Mouse (Mus musculus) activated CD4-positive, CD25-positive, alpha-beta regulatory T cell, adult 4 months (primary cell): ENCODE measurements around the gene Olfr1280. TPM values are rescaled to one million over a fixed set of nuclear protein-coding genes. Genes with fewer than 3 reads are reported as not detected.
"Not testable (repeated sequence)": the region's sequence is repeated elsewhere in the genome, so short reads cannot be mapped to it uniquely, and the experiment has no call there.

Experiments
- ATAC-seq: one replicate; pipeline ENCODE4 v1.8.0; 2017
- polyA plus RNA-seq, 2 experiments: library from polyadenylated mRNA; unstranded; fragments of 100-300 nt; shearing (Covaris generic); gene quantifications; one replicate each; pipeline ENCODE4 v1.2.1; 2017

Gene Olfr1280
- not detected for polyA plus RNA-seq

DNA sequence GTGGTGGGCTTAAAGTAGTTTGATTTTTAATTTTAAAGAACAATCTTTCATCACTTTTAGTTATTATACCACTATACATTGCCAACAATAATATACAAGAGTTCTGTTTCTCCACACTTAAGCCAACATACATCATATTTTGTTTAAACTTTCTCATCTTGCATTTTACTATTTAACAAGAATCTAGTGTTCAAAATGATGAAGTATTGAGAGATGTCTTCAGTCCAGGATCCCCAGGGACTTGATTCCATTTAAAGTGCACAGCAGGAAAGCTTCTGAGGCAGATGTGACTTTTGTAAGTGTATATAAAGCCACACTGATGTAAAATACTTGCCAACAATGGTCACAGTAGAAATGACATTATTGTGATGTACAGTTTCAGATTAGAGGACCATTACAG lies at the start of gene Olfr1280:
Gene Olfr1280 (plus strand): TSS at position 301 of the 400 bp plus-strand sequence.
- no peak for ATAC-seq

DNA sequence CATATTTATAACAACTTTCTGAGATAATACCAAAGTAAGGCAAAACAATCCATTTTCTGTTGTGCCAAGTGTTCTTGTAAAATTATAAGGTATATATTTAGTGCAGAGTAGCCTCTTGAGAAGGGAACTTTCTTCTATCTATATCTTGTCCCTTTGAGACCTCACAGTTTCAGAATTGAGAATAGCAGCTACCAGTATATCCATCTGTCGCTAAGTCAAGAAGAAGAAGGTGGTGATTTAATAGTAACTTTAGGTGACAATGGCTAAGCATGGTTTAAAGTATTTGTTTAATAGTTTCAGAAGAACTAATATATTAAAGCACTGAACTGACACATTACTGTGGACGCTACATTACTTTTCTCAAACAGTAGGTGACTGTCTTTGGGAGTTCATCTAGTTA lies 39.8 kb upstream of the Olfr1280 start, which contains the start of gene Olfr1277:
Gene Olfr1277 (minus strand): TSS at position 101 of the 400 bp plus-strand sequence.
- ATAC-seq: no peak

DNA sequence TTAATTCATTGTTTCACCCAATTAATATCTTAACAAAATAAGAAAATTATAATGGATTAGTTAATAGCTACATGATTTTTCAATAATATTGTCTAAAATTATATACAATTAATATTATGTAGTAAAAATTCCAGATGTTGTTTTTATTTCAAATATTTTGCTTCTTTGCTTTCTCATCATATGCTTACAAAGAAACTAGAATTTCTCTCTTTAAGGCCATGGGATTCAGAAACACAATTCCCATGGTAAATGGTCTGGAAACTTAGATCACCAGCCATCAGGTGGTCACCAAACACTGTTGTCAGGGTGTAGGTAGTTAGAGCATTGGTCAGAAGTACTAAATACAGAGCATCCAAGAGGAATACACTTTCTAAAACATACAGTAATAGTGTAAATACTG lies 24.0 kb upstream of the Olfr1280 start, which contains the start of gene Olfr1278:
Gene Olfr1278 (plus strand): TSS at position 301 of the 400 bp plus-strand sequence.
- no peak for ATAC-seq

DNA sequence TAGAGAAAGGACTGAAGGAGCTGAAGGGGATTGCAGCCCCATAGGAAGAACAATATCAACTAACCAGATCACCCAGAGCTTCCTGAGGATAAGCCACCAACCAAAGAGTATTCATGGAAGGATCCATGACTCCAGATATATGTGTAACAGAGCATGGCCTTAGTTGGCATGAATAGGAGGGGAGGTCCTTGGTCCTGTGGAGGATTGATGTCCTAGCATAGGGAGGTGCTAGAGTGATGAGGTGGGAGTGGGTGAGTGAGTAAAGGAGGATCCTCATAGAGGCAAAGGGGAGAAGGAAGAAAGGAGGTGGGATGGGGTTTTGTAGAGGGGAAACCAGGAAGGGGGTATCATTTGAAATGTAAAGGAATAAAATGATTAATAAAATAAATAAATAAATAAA lies 15.3 kb upstream of the Olfr1280 start:
- ATAC-seq: no peak

DNA sequence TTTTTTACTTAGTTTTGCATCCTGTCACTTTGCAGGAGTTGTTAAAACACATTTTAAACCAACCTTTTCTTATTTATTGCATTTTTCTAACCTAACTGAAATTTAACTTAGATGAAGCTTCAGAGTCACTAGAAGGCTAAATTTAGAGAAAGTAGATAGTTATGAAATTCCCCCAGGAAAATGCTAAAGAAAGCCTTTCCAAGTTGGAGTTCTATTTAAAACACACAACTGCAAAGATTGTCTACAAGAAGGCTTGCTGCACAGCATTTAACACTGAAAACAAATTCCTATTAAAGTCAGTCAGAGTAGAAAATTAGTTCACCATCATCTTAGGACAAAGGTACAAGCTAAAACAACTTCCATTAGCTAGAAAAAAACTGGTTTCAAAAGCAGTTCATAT lies 13.4 kb upstream of the Olfr1280 start, which contains the start of gene Olfr1279:
Gene Olfr1279 (plus strand): TSS at position 262 of the 400 bp plus-strand sequence.
- ATAC-seq: no peak

DNA sequence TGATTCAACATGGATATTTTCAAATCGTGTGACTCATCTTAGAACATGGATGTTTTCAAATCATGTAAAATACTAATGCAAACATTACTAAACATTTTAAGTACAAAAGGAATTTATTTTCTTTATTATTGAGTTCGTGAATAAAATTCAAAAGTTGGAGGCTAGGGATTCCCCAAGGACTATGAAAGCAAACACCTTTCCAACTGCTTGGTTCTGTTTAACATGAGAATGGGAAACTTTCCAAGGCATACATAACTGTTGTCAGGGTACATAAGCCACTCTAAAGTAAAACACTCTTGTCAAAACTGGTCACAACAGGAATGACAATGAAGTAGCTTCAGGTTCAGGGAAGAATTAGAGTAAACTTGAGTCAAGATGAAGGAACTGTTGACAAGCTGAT lies 12.4 kb downstream of the Olfr1280 start, which contains the start of gene Olfr1281:
Gene Olfr1281 (plus strand): TSS at position 301 of the 400 bp plus-strand sequence.
- ATAC-seq: no peak

DNA sequence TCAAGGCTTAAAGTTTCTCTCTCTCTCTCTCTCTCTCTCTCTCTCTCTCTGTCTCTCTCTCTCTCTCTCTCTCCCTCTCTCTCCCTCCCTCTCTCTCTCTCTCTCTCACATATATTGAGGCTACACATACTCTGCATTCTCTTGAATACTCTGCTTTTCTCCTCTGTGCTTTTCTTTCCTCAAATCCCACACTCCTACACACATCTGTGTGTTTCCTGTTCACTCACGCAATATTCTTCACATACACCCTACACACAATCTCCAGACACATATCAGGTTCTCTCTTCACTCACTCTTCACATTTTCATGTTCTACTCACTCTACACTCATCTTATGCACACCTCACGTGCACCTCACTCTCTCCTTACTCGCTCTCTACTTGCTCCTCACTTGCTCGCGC lies 19.9 kb downstream of the Olfr1280 start:
- ATAC-seq: not testable (repeated sequence)

DNA sequence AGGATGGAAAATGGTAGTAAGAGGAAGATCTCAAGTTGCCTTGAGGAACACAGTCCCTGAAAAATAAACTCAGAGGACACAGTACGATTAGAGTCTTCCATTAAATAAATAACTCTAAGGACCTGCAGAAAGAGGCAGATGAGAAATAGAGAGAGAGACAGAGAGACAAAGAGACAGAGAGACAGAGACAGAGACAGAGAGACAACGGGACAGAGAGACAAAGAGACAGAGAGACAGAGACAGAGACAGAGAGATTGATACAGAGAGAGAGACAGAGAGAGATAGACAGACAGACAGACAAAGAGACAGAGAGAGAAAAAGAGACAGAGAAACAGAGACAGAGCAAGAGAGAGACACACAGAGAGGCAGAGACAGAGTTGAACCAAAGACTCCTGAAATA lies 22.2 kb downstream of the Olfr1280 start, which contains the start of gene Olfr1282:
Gene Olfr1282 (minus strand): TSS at position 101 of the 400 bp plus-strand sequence.
- ATAC-seq: no peak

DNA sequence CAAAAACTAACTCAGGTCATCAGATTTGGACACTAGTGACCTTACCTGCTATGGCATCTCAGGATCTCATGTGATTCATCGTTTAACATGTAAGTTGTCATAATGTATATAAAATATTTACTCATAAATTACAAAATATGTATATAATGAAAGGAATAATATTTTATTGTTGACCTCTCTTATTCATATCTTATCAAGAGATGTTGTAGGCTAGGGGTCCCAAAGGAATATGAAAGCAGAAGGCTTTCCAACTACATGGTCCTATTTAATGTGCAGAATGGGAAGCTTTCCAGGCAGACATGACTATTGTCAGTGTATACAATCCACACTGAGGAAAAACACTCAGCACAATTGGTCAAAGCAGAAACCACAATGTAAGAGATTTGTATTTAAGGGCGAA lies 52.7 kb downstream of the Olfr1280 start, which contains the start of gene Olfr1283:
Gene Olfr1283 (plus strand): TSS at position 301 of the 400 bp plus-strand sequence.
- no peak for ATAC-seq

DNA sequence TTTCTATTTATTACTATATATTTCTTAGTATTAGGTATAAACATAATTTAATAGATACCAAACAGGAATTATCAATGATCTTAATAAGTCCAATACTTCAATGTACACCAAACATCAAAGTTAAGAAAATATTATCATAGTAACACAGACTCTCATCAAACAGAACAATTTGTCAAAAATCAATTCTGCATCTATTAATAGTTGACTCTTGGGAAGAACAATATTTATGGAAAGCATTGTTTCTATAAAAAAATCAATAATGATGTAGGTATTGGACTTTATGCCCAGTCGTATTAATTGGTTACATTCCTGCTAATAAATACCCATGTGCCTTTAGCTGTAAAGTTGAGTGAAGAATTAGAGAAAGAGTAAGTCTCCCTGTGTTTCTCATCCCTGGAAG lies 61.4 kb downstream of the Olfr1280 start, which contains the start of gene Olfr1284:
Gene Olfr1284 (plus strand): TSS at position 301 of the 400 bp plus-strand sequence.
- no peak for ATAC-seq

Other genes with a start within 250 kb of the Olfr1280 start
- not detected for gene Gm13941, start 208.0 kb upstream of the Olfr1280 start, polyA plus RNA-seq
- not detected for gene Gm15130, start 161.1 kb upstream of the Olfr1280 start, polyA plus RNA-seq
- not detected for gene 4930430A15Rik, start 84.4 kb upstream of the Olfr1280 start, polyA plus RNA-seq
- gene Olfr1275, start 78.7 kb upstream of the Olfr1280 start, polyA plus RNA-seq: not detected
- not detected for gene Olfr1276, start 59.5 kb upstream of the Olfr1280 start, polyA plus RNA-seq
- not detected for gene Olfr1277, start 39.9 kb upstream of the Olfr1280 start, polyA plus RNA-seq
- gene Olfr1278, start 23.9 kb upstream of the Olfr1280 start, polyA plus RNA-seq: not detected
- not detected for gene Olfr1279, start 13.4 kb upstream of the Olfr1280 start, polyA plus RNA-seq
- not detected for gene Olfr1281, start 12.5 kb downstream of the Olfr1280 start, polyA plus RNA-seq
- not detected for gene Olfr1282, start 22.1 kb downstream of the Olfr1280 start, polyA plus RNA-seq
- not detected for gene Olfr1283, start 52.8 kb downstream of the Olfr1280 start, polyA plus RNA-seq
- gene Olfr1284, start 61.5 kb downstream of the Olfr1280 start, polyA plus RNA-seq: not detected
- not detected for gene Olfr1286, start 109.1 kb downstream of the Olfr1280 start, polyA plus RNA-seq
- not detected for gene Olfr1287, start 135.1 kb downstream of the Olfr1280 start, polyA plus RNA-seq
- gene Olfr1288, start 160.1 kb downstream of the Olfr1280 start, polyA plus RNA-seq: not detected
- gene Olfr1289, start 166.8 kb downstream of the Olfr1280 start, polyA plus RNA-seq: not detected
- not detected for gene Olfr1290, start 179.8 kb downstream of the Olfr1280 start, polyA plus RNA-seq
- under 1 TPM in 1 of 2 experiments, not detected in 1; 0.16 TPM for gene Olfr1291-ps1, start 183.2 kb downstream of the Olfr1280 start, polyA plus RNA-seq
- under 1 TPM in 1 of 2 experiments, not detected in 1; 0.09 TPM for gene Olfr1293-ps, start 211.2 kb downstream of the Olfr1280 start, polyA plus RNA-seq
- not detected for gene Olfr1294, start 226.3 kb downstream of the Olfr1280 start, polyA plus RNA-seq